Mouse (Mus musculus) CD4-positive, CD25-positive, alpha-beta regulatory T cell, adult 2 months (primary cell): ENCODE data around the gene Tex35.

Experiments used
- DNase-seq: peaks from one replicate; pipeline ENCODE4 v3.0.0-alpha.2; 2012; ENCODE audit warnings: low read depth, low spot score

Tex35 gene

GRCm38 (mm10) chr1:157054659-157055058 is 53.8 kb downstream of the Tex35 start:
- no peak for DNase-seq

GRCm38 (mm10) chr1:157049886-157050285 is 58.6 kb downstream of the Tex35 start:
- no peak for DNase-seq
